Mouse (Mus musculus) midbrain, embryonic 14.5 days (tissue): ENCODE measurements around the gene Zfp62. TPM values are rescaled to one million over a fixed set of nuclear protein-coding genes. Genes with fewer than 3 reads are reported as not detected.

Experiments used
- polyA plus RNA-seq: library from polyadenylated mRNA; unstranded; fragments of >200 nt; fragmentation: Nextera tagmentation; extraction: Ambion mirVana; gene quantifications from 2 replicates; pipeline ENCODE4 v1.2.1, GENCODE M21; 2014

Gene Zfp62
- polyA plus RNA-seq, 1 experiment from 2014 or later, result 61.7 TPM

Other genes with a start within 250 kb of the Zfp62 start
- gene Olfr56, start 224.4 kb upstream of the Zfp62 start, polyA plus RNA-seq, result not detected in 2 replicates
- 0.39 TPM in 1 of 2 replicates, not detected in the other for gene 9930111J21Rik1, start 223.9 kb upstream of the Zfp62 start, polyA plus RNA-seq
- not detected in 2 replicates for gene Gm12185, start 211.1 kb upstream of the Zfp62 start, polyA plus RNA-seq
- gene Tgtp1, start 209.1 kb upstream of the Zfp62 start, polyA plus RNA-seq, result 0.74 TPM in 1 of 2 replicates, not detected in the other
- 0.04 and 0.46 TPM in 2 replicates for gene 9930111J21Rik2, start 152.1 kb upstream of the Zfp62 start, polyA plus RNA-seq
- gene Tgtp2, start 139.1 kb upstream of the Zfp62 start, polyA plus RNA-seq, result 0.76 TPM in 1 of 2 replicates, not detected in the other
- 0.16 and 3.5 TPM in 2 replicates for gene Ifi47, start 126.7 kb upstream of the Zfp62 start, polyA plus RNA-seq
- gene Olfr1396, start 88.4 kb upstream of the Zfp62 start, polyA plus RNA-seq, result not detected in 2 replicates
- gene Olfr1395, start 61.0 kb upstream of the Zfp62 start, polyA plus RNA-seq, result not detected in 2 replicates
- not detected in 2 replicates for gene Olfr1394, start 48.9 kb upstream of the Zfp62 start, polyA plus RNA-seq
- not detected in 2 replicates for gene Btnl9, start 16.1 kb upstream of the Zfp62 start, polyA plus RNA-seq
- 27.0 and 27.9 TPM in 2 replicates for gene Mgat1, start 40.9 kb downstream of the Zfp62 start, polyA plus RNA-seq
- 0.22 TPM in 1 of 2 replicates, not detected in the other for gene Olfr1393, start 75.0 kb downstream of the Zfp62 start, polyA plus RNA-seq
- gene Olfr1392, start 82.0 kb downstream of the Zfp62 start, polyA plus RNA-seq, result 0.07 TPM in 1 of 2 replicates, not detected in the other
- not detected in 2 replicates for gene Olfr10, start 101.4 kb downstream of the Zfp62 start, polyA plus RNA-seq
- gene Olfr1391, start 119.5 kb downstream of the Zfp62 start, polyA plus RNA-seq, result not detected in 2 replicates
- gene Olfr1390, start 131.9 kb downstream of the Zfp62 start, polyA plus RNA-seq, result not detected in 2 replicates
- not detected in 2 replicates for gene Olfr1389, start 219.8 kb downstream of the Zfp62 start, polyA plus RNA-seq
- gene Olfr1388, start 233.3 kb downstream of the Zfp62 start, polyA plus RNA-seq, result 0.09 TPM in 2 replicates